Mouse (Mus musculus) heart, embryonic 15.5 days (tissue): ENCODE data around the gene Rnf10. TPM values are rescaled to one million over a fixed set of nuclear protein-coding genes. Genes with fewer than 3 reads are reported as not detected.
A peak's percentile ranks its signal among the peaks of the same experiment; 100 is the strongest.

Experiments used
- ATAC-seq: fragments of 200-750 bp; cut with Nextera tagmentation; replicated peaks from 2 replicates; pipeline ENCODE4 v1.8.0; 2017; ENCODE audit warnings: low read depth, moderate TSS enrichment; ENCODE audit not compliant: insufficient number of reproducible peaks, insufficient read depth, low FRiP score
- H3K27ac ChIP-seq: fragments of 300-500 bp; sonication (generic); 2 replicates; pipeline ENCODE4 v1.5.1; 2015; ENCODE audit warnings: mild to moderate bottlenecking, inconsistent platforms
- H3K27me3 ChIP-seq: fragments of 300-500 bp; sonication (generic); 2 replicates; pipeline ENCODE4 v1.6.1; 2015; ENCODE audit warnings: inconsistent platforms
- H3K36me3 ChIP-seq: fragments of 300-500 bp; sonication (generic); 2 replicates; pipeline ENCODE4 v1.6.1; 2015; ENCODE audit warnings: mild to moderate bottlenecking, inconsistent platforms
- H3K4me1 ChIP-seq: fragments of 300-500 bp; sonication (generic); replicated peaks from 2 replicates; pipeline ENCODE4 v1.6.1; 2015; ENCODE audit warnings: inconsistent platforms
- H3K4me2 ChIP-seq: fragments of 300-500 bp; sonication (generic); 2 replicates; pipeline ENCODE4 v1.6.1; 2015; ENCODE audit warnings: inconsistent platforms, mild to moderate bottlenecking, moderate library complexity
- H3K4me3 ChIP-seq: fragments of 300-500 bp; sonication (generic); 2 replicates; pipeline ENCODE4 v1.5.1; 2015; ENCODE audit warnings: mild to moderate bottlenecking, inconsistent platforms
- H3K9ac ChIP-seq: fragments of 300-500 bp; sonication (generic); 2 replicates; pipeline ENCODE4 v1.6.1; 2015; ENCODE audit warnings: mild to moderate bottlenecking, inconsistent platforms
- H3K9me3 ChIP-seq: fragments of 300-500 bp; sonication (generic); replicated peaks from 2 replicates; pipeline ENCODE4 v1.6.1; 2016; ENCODE audit warnings: inconsistent platforms
- WGBS: fragments of 180-500 bp; shearing (Covaris S2); methylation state at CpG from one replicate; pipeline ENCODE4 v1.1.7; 2015; ENCODE audit warnings: mixed read lengths; 5-methylcytosine and 5-hydroxymethylcytosine counted together
- polyA plus RNA-seq: library from polyadenylated mRNA; unstranded; fragments of >200 nt; fragmentation: Nextera tagmentation; extraction: Ambion mirVana; gene quantifications from 2 replicates; pipeline ENCODE4 v1.2.1, GENCODE M21; 2015

The Rnf10 gene
- polyA plus RNA-seq, 1 experiment from 2014 or later, result 131 TPM

DNA sequence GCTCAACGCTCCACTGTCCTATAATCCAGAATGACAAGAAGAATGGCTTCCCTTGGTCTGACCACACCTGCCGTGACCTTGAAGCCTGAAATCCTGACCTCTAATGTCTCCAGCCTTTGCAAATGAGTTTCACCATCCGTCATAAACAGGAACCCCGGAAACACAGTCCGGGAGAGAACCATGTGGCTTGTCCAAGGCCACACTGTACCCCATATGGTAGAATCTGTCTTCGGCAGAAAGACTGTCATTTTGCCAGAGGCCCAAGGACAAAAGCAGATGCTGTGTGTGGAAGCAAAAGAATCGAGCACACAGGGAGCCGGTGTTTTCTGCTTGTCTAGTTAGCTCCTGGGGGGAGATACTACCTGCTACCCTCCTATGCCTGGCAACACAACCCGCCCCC is 60.2 kb downstream of the Rnf10 start:
- Histone ChIP-seq H3K36me3 (no peaks in the 10 kb centered on the region), H3K4me2 (no peak overlapping the region), H3K9ac (no peak overlapping the region), H3K4me3 (no peak overlapping the region), H3K27ac (no peak overlapping the region), H3K9me3 (no peaks in the 10 kb centered on the region), H3K4me1 (peaks cover 6% of the 10 kb centered on the region), H3K27me3 (peaks cover 19% of the 10 kb centered on the region)
- 80% methylated on average over 9 of the region's 9 CpGs for whole genome bisulfite sequencing
- ATAC-seq, result no peak

DNA sequence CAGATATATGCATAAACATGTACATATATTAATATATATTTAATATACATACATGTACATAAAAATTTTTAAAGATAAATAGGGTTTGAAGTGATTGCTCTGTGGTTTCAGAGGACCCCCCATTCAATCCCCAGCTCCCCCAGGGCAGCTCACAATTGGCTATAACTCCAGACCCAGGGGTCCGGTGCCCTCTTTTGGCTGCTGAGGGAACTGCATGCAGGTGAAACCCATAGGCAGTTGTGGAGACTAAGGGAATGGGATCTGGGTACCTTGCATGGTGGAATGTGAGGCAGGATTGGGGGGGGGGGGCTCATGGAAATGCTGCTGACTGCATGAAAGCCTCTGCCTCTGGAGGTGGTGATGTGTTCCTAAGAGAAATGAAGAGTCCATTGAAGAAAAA is 62.3 kb downstream of the Rnf10 start:
- ATAC-seq, result no peak
- Histone ChIP-seq H3K27me3 (peaks cover 22% of the 10 kb centered on the region), H3K36me3 (no peaks in the 10 kb centered on the region), H3K9ac (no peak overlapping the region), H3K4me2 (no peak overlapping the region), H3K9me3 (no peaks in the 10 kb centered on the region), H3K27ac (no peak overlapping the region), H3K4me1 (peaks cover 6% of the 10 kb centered on the region), H3K4me3 (no peak overlapping the region)
- 3% methylated on average over 1 of the region's 1 CpGs for WGBS

DNA sequence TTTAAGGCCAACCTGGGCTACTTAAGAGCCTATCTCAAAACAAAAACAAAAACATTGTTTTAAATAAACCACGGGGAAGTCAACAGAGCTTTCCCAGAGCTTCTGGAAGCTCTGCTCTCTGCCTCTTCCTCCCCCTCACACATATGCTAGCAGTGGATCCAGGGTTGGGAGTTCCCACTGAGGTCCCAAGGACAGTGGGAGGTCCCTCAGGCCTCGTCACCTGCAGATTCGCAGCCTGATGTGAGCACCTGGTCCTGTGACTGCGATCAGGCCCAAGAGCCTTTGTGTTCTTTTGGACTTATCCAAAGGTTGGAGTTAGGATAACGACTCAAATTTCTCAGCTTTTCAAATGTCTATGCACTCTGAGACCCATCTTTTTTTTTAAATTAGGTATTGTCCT is 64.1 kb downstream of the Rnf10 start:
- no peak overlapping the region for H3K4me3 ChIP-seq
- no peak overlapping the region for H3K4me2 ChIP-seq
- H3K9me3 ChIP-seq, result no peaks in the 10 kb centered on the region
- no peak for ATAC-seq
- H3K36me3 ChIP-seq, result no peaks in the 10 kb centered on the region
- peaks cover 26% of the 10 kb centered on the region for H3K27me3 ChIP-seq
- peaks cover 15% of the 10 kb centered on the region for H3K4me1 ChIP-seq
- 55% methylated on average over 5 of the region's 5 CpGs for WGBS
- no peak overlapping the region for H3K27ac ChIP-seq
- H3K9ac ChIP-seq, result no peak overlapping the region

DNA sequence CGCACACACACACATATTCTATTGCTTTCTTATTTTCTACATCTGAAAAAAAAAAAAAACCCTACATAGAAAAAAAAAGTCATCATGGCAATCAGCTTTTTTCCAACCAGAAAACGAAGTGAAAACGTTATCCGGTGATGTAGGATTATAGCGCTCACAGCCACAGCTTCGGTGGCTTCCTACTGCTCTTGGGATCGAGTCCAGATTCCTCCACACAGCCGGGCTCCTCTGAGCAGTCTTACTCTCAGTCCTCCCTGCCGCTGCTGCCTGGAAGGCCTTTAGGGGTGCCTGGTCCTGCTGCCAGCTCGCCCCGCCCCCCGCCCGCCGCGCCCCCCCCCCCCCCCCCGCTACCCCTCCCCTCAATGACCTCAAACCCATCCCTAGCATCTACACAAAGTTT is 64.8 kb downstream of the Rnf10 start:
- no peaks in the 10 kb centered on the region for H3K36me3 ChIP-seq
- 16% methylated on average over 9 of the region's 16 CpGs for WGBS
- no peak overlapping the region for H3K9ac ChIP-seq
- H3K4me3 ChIP-seq, result no peak overlapping the region
- H3K9me3 ChIP-seq, result no peaks in the 10 kb centered on the region
- peaks cover 16% of the 10 kb centered on the region for H3K4me1 ChIP-seq
- ATAC-seq, result no peak
- peaks cover 31% of the 10 kb centered on the region for H3K27me3 ChIP-seq
- no peak overlapping the region for H3K27ac ChIP-seq
- H3K4me2 ChIP-seq, result no peak overlapping the region

DNA sequence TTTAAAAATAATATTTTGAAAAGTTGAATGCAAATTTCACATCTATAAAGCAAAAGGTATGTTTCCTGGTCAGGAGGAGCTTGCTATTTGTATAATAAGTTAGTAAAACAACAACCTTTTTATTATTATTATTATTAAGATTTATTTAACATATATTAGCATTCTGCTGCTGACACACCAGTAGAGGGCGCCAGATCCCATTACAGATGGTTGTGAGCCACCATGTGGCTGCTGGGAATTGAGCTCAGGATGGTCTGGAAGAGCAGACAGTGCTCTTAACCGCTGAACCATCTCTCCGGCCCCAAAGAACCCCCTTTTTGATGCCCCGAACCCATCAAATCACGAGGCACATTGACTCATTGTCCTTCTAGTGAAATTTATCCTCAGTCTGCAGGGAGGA is 65.5 kb downstream of the Rnf10 start:
- Histone ChIP-seq H3K27ac (no peak overlapping the region), H3K4me3 (no peak overlapping the region), H3K4me2 (no peak overlapping the region), H3K4me1 (peaks cover 16% of the 10 kb centered on the region), H3K36me3 (no peaks in the 10 kb centered on the region), H3K9ac (no peak overlapping the region), H3K27me3 (peaks cover 35% of the 10 kb centered on the region), H3K9me3 (no peaks in the 10 kb centered on the region)
- ATAC-seq, result no peak
- WGBS, result 54% methylated on average over 5 of the region's 5 CpGs

DNA sequence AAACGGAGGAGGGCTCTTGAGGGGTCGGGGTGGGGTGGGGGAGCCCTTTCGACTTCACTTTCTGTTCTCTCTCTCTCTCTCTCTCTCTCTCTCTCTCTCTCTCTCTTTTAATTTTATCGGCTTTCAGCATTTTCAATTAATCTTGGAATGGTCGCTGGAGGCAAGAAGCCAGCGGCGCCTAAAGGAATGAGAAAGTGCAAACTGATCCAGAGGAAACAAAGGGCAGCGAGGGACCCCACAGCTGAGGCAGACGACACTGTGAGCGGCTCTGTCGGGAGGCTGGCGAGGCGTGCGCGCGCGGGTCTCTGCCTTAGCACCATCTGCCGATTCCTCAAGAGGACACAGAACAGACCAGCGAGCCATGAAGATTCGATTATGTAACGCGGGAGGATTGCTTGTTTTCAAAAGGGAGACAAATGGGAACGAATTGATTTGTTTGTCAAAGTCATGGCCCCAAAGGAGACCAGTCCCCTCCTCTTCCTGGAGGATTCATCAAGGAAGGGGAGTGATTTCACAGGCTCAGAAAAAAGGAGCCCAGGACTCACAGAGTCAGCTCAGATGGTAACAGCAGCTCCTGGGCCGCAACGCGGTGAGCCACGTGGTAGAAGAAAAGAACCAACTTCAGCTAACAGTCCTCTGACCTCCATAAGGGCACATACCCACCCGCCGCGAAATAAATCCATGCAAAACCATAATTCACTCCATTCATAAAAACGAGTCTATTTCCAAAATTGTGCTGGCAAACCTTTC is 68.0 kb downstream of the Rnf10 start:
- H3K4me1 ChIP-seq, result peaks cover 16% of the 10 kb centered on the region
- WGBS, result 4% methylated on average over 31 of the region's 31 CpGs
- H3K9ac ChIP-seq, result 0 out of 2 replicates have a peak overlapping the region, but pooled peaks have one; percentile 33
- peaks cover 35% of the 10 kb centered on the region for H3K27me3 ChIP-seq
- 0 out of 2 replicates have a peak overlapping the region, but pooled peaks have one; percentile 24 for H3K27ac ChIP-seq
- no peaks in the 10 kb centered on the region for H3K36me3 ChIP-seq
- no peaks in the 10 kb centered on the region for H3K9me3 ChIP-seq
- peak overlapping the region; percentile 73 for H3K4me2 ChIP-seq
- no peak for ATAC-seq
- peak overlapping the region; percentile 43 for H3K4me3 ChIP-seq

DNA sequence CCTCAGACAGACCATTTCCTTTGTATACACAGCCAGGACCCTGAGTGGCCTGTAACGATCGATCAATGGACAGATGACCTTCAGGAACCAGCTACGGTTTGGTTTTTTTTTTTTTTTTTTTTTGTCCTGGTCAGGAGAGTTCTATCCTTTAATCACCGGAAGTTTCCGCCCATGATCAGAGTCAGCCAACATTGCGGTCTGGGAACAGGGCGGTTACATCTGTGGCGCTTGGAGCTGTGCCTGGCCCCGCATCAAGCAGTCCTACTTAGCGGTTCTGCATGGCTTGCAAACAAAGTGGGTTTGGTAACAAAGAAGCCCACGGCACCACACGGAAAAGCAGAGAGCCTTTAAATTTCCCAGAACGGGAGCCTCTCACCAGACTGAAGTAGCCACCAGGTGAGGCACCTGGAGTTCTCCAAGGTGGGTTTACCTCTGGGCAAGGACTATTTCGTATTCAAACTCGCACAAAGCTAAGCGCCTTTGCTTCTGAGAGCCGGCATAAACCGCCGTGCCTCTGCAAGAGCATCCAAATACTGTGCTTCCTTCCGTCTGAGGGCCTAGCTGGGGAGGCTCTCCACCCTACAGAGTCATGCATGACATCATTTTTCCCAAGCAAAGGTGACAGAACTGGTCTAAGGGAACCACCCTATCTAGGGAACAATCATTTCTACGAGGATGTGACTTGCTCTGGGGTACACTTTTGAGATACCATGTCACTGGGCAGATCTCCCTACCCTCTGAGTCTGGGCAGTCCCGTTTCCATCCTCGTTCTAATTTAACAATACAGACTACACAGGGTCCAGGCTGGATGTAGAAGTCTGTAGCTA is 68.8 kb downstream of the Rnf10 start:
- peak overlapping the region; percentile 17 for H3K9ac ChIP-seq
- no peaks in the 10 kb centered on the region for H3K36me3 ChIP-seq
- H3K9me3 ChIP-seq, result no peaks in the 10 kb centered on the region
- H3K4me1 ChIP-seq, result peaks cover 16% of the 10 kb centered on the region
- peak overlapping the region; percentile 43 for H3K4me3 ChIP-seq
- 0 out of 2 replicates have a peak overlapping the region, but pooled peaks have one; percentile 24 for H3K27ac ChIP-seq
- H3K27me3 ChIP-seq, result peaks cover 35% of the 10 kb centered on the region
- peak overlapping the region; percentile 73 for H3K4me2 ChIP-seq
- WGBS, result 25% methylated on average over 23 of the region's 23 CpGs
- no peak for ATAC-seq

DNA sequence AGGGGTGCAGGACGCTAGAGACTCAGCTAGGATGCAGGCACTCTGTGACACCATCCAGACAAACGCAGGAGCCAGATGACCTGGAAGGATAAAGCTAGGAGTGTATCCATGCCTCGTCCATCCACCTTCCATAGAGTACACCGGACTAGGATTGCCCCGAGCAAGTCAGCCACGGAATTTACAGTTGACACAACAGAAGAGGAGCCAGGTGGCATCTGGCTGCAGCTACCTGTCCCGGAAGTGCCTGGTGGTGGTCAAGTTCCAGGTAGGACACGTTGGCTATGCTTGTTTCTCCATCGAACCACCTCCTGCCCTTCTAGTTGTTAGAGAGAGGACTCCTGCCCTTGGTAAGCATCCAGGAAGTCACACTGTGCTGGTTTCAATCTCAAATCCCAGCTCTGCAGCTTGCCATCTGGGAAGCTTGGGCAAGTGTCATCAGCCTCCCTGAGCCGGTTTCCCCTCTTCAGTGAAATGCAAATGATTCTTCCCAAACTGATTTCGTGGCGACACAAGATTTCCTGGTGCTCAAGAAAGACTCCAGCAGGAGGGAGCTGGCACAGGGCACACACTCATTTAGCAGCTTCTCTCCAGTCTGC is 78.0 kb downstream of the Rnf10 start:
- Histone ChIP-seq H3K27me3 (peaks cover 62% of the 10 kb centered on the region), H3K27ac (no peak overlapping the region), H3K4me1 (peaks cover 26% of the 10 kb centered on the region), H3K4me2 (peak overlapping the region; percentile 100), H3K36me3 (no peaks in the 10 kb centered on the region), H3K9ac (no peak overlapping the region), H3K9me3 (no peaks in the 10 kb centered on the region), H3K4me3 (peak overlapping the region; percentile 60)
- ATAC-seq, result no peak
- 7% methylated on average over 12 of the region's 12 CpGs for WGBS

DNA sequence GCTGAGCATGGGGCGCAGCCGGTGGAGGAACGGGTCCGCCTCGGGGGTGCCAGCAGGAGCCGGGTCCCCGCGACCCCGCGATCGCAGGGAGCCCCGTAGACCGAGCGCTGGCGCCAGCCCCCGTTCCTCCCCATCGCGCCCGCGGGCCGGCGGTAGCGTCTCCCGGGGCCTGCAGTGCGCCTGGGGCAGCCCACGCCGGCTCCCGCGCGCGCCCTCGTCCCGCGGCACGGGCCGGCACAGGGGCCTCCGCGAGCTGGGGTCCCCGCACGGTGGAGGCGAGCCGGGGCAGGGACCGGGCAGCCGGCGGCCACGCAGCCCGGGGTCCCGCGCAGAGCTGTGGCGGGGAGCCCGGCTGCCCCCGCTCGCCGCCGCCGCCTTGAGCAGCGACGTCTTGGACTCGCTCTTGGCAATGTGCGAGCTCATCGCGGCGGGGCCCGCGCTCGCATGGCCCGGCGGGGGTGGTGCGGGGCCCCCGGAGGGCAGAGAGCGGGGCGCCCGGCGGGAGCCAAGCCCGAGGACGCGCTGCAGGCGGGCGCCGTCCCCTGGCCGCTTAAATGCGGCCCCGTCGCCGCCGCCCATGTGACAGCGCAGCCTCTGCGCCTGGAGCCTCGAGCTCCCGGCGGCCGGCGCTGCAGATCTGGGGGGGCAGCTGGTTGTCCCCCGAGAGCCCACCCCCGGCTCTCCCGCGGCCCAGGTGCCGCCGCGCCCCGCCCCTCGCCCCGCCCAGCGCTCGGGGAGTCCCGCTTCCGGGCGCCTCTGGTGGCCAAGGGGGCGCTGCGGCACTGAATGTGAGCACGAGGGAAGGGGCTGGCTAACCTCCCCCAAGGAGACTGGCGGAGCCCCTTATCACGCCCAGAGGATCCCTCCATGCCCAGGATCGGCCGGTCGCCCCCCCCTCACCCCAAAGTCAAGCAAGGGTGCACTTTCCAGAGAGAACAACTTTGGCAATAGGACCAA is 78.8 kb downstream of the Rnf10 start, which contains the start of gene Cabp1:
Gene Cabp1 (minus strand): TSS at position 713 of the 957 bp plus-strand sequence.
- Histone ChIP-seq H3K4me3 (peak within 1 kb of the TSS; percentile 60), H3K4me1 (peaks cover 26% of the 10 kb centered on the region), H3K4me2 (peak within 1 kb of the TSS; percentile 100), H3K9ac (peak within 1 kb of the TSS; percentile 33; the same call in 1 of the 2 replicates), H3K27ac (no peak within 1 kb of the TSS), H3K36me3 (no peaks in the 10 kb centered on the region), H3K9me3 (no peaks in the 10 kb centered on the region), H3K27me3 (peaks cover 67% of the 10 kb centered on the region)
- under 1% methylated on average over 58 of the region's 116 CpGs for WGBS
- peak; percentile 32; the same call in 1 of the 2 replicates for ATAC-seq

DNA sequence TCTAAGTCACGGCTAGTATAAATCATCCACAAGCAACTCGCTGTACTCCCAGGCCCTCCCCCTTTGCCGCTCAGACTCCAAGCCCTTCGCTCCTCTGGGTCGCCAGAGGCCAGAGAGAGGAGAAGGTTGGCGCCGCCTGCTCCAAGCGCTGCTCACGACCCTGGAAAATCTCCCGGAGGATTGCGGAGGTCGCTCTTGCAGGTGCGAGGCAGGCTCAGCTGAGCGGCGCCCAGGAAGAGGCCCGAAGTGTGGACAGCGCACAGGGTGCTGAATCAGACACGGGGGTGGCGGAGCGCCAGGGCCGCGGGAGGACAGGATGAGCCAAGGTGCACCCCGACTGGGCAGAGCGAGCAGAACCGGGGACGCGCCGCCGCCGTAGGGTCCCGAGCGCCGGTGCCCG is 79.5 kb downstream of the Rnf10 start:
- no peak overlapping the region for H3K27ac ChIP-seq
- peak overlapping the region; percentile 100 for H3K4me2 ChIP-seq
- peaks cover 26% of the 10 kb centered on the region for H3K4me1 ChIP-seq
- H3K27me3 ChIP-seq, result peaks cover 69% of the 10 kb centered on the region
- H3K36me3 ChIP-seq, result no peaks in the 10 kb centered on the region
- peak overlapping the region; percentile 60 for H3K4me3 ChIP-seq
- H3K9me3 ChIP-seq, result no peaks in the 10 kb centered on the region
- WGBS, result 1% methylated on average over 25 of the region's 34 CpGs
- ATAC-seq, result peak; percentile 47; the same call in 1 of the 2 replicates
- H3K9ac ChIP-seq, result 0 out of 2 replicates have a peak overlapping the region, but pooled peaks have one; percentile 33
